ENCODE assay signal across 7 mouse cellular contexts in the genomic region with DNA sequence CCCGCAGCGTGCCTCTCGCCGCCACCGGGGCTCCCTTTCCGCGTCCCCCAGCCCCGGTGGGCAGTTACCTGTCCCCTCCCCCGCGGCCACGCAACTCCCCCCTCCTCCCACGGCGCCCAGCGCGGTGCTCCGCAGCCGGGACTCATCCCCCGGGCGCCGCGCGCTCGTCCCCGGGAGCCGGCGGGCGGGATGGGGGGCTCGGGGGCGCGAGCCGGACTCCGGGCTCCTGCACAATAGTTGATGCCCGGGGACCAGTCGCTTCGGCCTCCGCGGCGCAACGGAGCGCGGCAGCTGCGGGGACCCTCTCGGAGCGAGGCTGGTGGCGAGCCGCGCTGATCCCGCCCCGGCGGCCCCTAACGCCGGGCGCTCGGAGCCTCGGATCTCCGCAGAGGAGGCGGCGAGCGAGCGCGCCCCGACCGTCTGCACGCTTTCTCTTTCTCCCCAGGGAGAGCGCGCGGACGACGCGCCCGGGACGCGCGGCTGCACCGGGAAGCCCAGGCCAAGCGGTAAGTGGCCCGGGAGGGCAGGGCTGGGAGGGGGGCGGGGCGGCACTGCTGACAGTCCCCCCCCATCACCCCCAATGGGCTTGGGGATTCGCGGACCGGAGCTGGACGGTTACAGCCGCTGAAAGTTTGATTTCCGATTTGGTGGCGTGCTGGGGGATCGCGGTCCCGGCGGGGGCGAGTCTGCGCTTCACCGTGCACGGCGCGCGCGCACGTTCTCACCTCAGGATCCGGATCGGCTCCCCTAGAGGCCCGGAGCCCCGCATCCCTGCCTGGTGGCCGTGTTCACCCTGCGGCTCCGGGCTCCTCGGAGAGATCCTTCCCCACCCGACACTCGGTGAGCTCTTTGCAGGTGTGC. TPM values are rescaled to one million over a fixed set of nuclear protein-coding genes. Genes with fewer than 3 reads are reported as not detected.
DNase-seq lines count a peak whose midpoint lies in the region; ATAC-seq lines count a peak whose summit lies in the region.

No protein-coding gene starts in this region.

- peak overlapping the region; percentile 94 for H3K9ac ChIP-seq in limb, embryonic 12.5 days (replicated peaks)
- peak overlapping the region; percentile 91 for H3K9ac ChIP-seq in midbrain, embryonic 13.5 days (replicated peaks)

- no peaks in the 10 kb centered on the region for H3K36me3 ChIP-seq in embryonic facial prominence, embryonic 10.5 days (replicated peaks)
- no peaks in the 10 kb centered on the region for H3K36me3 ChIP-seq in limb, embryonic 12.5 days
- no peaks in the 10 kb centered on the region for H3K36me3 ChIP-seq in midbrain, embryonic 13.5 days

- no peaks in the 10 kb centered on the region for H3K27me3 ChIP-seq in embryonic facial prominence, embryonic 10.5 days (replicated peaks; ENCODE audit: low read depth, poor library complexity, severe bottlenecking)
- no peaks in the 10 kb centered on the region for H3K27me3 ChIP-seq in limb, embryonic 12.5 days
- 0 out of 2 replicates have a peak, but pooled peaks cover 6% of the 10 kb centered on the region for H3K27me3 ChIP-seq in midbrain, embryonic 13.5 days

- peak overlapping the region; percentile 98 for H3K4me3 ChIP-seq in embryonic facial prominence, embryonic 10.5 days
- H3K4me3 ChIP-seq in limb, embryonic 12.5 days (replicated peaks) = peak overlapping the region; percentile 89
- peak overlapping the region; percentile 87 for H3K4me3 ChIP-seq in midbrain, embryonic 13.5 days (replicated peaks)

- WGBS in embryonic facial prominence, embryonic 10.5 days = under 1% methylated on average over 102 of the region's 109 CpGs
- WGBS in limb, embryonic 12.5 days = under 1% methylated on average over 107 of the region's 109 CpGs
- under 1% methylated on average over 70 of the region's 109 CpGs for WGBS in midbrain, embryonic 13.5 days

- peak overlapping the region; percentile 88 for H3K4me2 ChIP-seq in limb, embryonic 12.5 days
- peak overlapping the region; percentile 96 for H3K4me2 ChIP-seq in midbrain, embryonic 13.5 days (replicated peaks)

- peak; percentile 44 for DNase-seq in adrenal gland, adult 8-10 months
- DNase-seq in embryonic facial prominence, embryonic 10.5 days (ENCODE audit: low spot score) = peak; percentile 84
- DNase-seq in heart, adult 8-10 months (ENCODE audit: low spot score) = peak; percentile 43
- DNase-seq in kidney, adult 8-10 months = peak; percentile 44 to 54
- DNase-seq in spleen, adult 18-20 months = peak; percentile 53 to 68

- H3K27ac ChIP-seq in embryonic facial prominence, embryonic 10.5 days (replicated peaks) = peak overlapping the region; percentile 99
- H3K27ac ChIP-seq in limb, embryonic 12.5 days = peak overlapping the region; percentile 97
- peak overlapping the region; percentile 94 for H3K27ac ChIP-seq in midbrain, embryonic 13.5 days

- peak; percentile 43 for ATAC-seq in limb, embryonic 12.5 days (ENCODE audit: insufficient number of reproducible peaks, insufficient read depth, low FRiP score, low TSS enrichment, low read depth)
- peak; percentile 71 for ATAC-seq in midbrain, embryonic 13.5 days

- H3K9me3 ChIP-seq in embryonic facial prominence, embryonic 10.5 days = no peaks in the 10 kb centered on the region
- H3K9me3 ChIP-seq in limb, embryonic 12.5 days = no peaks in the 10 kb centered on the region
- no peaks in the 10 kb centered on the region for H3K9me3 ChIP-seq in midbrain, embryonic 13.5 days

- H3K4me1 ChIP-seq in embryonic facial prominence, embryonic 10.5 days = peaks cover 44% of the 10 kb centered on the region
- peaks cover 47% of the 10 kb centered on the region for H3K4me1 ChIP-seq in limb, embryonic 12.5 days (replicated peaks)
- peaks cover 38% of the 10 kb centered on the region for H3K4me1 ChIP-seq in midbrain, embryonic 13.5 days (replicated peaks)

RNA-seq across cellular contexts. Expression of a gene that starts 0.7 kb away (rescaled TPM):
- 10 to 100 TPM; 26.6 to 37.3 (median 33.6) TPM for total RNA-seq in adrenal gland, adult 8-10 months (2022)
- polyA plus RNA-seq in embryonic facial prominence, embryonic 10.5 days (2016; fragmentation: Nextera tagmentation; extraction: Ambion mirVana) = 34.0 and 36.5 TPM in 2 replicates
- 10 to 100 TPM in 1 of 4 experiments, 1 to 10 TPM in 3; 8.3 to 11.1 (median 9.4) TPM for total RNA-seq in heart, adult 8-10 months (2022)
- 33.1 and 35.7 TPM in 2 replicates for polyA plus RNA-seq in limb, embryonic 12.5 days (2016; fragmentation: Nextera tagmentation; extraction: Ambion mirVana)
- 14.3 and 15.7 TPM in 2 replicates for polyA plus RNA-seq in midbrain, embryonic 13.5 days (2015; fragmentation: Nextera tagmentation; extraction: Ambion mirVana)

Comparison
In these comparisons a context has a peak if more than half of its experiments do, and no peak if none do; other contexts are left out.
1. Peak in every context shown above with its lines: DNase-seq, ATAC-seq, H3K4me3 ChIP-seq and H3K27ac ChIP-seq.